Mouse (Mus musculus) Patski (cell line): Measurements from ENCODE around the gene Adprh. TPM values are rescaled to one million over a fixed set of nuclear protein-coding genes. Genes with fewer than 3 reads are reported as not detected.

Experiments used
- ATAC-seq: fragments of 100-300 bp; one replicate; pipeline ENCODE4 v1.8.0; 2021
- CTCF ChIA-PET: fragments of 350-600 bp; sonication (Branson Sonifier 250); formaldehyde crosslinking; loops from one replicate; lab custom pipeline; 2022; ENCODE audit warnings: inconsistent platforms; lab: Charles Lee
- POLR2A ChIA-PET: fragments of 350-600 bp; sonication (Branson Sonifier 250); formaldehyde crosslinking; loops from one replicate; lab custom pipeline; 2022; ENCODE audit warnings: antibody characterized with exemption, inconsistent platforms; lab: Charles Lee
- DNase-seq: peaks from one replicate; pipeline ENCODE4 v3.0.0-alpha.2; 2011; ENCODE audit warnings: low read depth, low spot score
- H3K27me3 ChIP-seq: fragments of 371-371 bp; one replicate; pipeline ENCODE4 v1.5.1; 2021
- CTCF ChIP-seq: fragments of 100-300 bp; IDR thresholded peaks from one replicate; pipeline ENCODE4 v1.5.1; 2021
- in situ Hi-C: fragments of 300-500 bp; cut with MboI; formaldehyde crosslinking; loops from 3 replicates; pipeline ENCODE4 v1.11.1; 2018; ENCODE audit warnings: low pct_unique_long_range_greater_than_20kb, mixed read lengths
- polyA plus RNA-seq: library from polyadenylated mRNA; unstranded; gene quantifications from one replicate; pipeline ENCODE4 v1.2.3, GENCODE M21; 2021

Adprh gene
- polyA plus RNA-seq, 1 experiment from 2014 or later: 37.5 TPM

DNA sequence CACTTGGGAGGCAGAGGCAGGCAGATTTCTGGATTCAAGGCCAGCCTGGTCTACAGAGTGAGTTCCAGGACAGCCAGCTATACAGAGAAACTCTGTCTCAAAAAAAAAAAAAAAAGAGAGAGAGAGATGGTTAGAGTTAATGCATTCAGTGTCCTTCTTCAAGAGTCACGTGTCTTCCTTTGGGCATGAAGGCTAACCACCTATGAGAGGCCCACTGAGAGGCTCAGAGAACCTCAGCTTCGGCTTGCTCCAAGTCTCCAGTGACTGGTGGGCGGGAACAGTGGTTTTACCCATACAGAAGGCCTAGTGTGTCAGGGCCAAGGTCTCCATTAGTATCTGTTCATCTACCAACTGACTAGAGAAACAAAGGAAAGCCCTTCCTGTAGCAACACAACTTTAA lies 53.4 kb downstream of the Adprh start:
- CTCF ChIA-PET: no interaction called here
- no peak for TF ChIP-seq CTCF
- ATAC-seq: no peak

DNA sequence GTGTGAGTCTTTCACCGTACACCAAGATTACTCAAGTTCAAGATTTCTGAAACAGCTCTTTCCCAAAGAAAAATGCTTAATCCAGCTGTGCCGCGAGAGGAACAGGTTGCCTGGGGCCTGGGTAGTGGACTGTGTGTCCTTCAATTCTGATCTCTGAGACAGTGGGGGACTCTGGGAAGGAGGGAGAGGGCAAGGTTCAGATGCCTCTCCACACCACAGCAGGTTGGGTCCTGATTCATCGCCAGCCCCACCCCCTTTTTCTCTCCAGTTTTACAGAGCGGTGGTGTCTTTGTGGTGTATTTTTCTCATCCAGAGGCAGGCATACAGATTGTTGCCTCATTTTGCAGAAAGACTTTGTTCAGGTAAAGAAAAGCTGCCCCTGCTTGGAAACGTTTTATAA lies 54.2 kb downstream of the Adprh start:
- ChIA-PET POLR2A (no interaction called here), CTCF (no interaction called here)
- H3K27me3 ChIP-seq: no peaks in the 10 kb centered on the region
- DNase-seq: no peak
- ATAC-seq: no peak
- TF ChIP-seq CTCF: no peak
- in situ Hi-C loops: no loop called here

More for the DNA sequence above, 53.4 kb downstream of the Adprh start:
- in situ Hi-C loops: no loop called here
- DNase-seq: no peak
- POLR2A ChIA-PET: interaction anchor here (0.7 kb wide), 1 partner anchor 49 kb away, joined by 5 read pairs; no protein-coding TSS in a partner anchor
- no peaks in the 10 kb centered on the region for H3K27me3 ChIP-seq

DNA sequence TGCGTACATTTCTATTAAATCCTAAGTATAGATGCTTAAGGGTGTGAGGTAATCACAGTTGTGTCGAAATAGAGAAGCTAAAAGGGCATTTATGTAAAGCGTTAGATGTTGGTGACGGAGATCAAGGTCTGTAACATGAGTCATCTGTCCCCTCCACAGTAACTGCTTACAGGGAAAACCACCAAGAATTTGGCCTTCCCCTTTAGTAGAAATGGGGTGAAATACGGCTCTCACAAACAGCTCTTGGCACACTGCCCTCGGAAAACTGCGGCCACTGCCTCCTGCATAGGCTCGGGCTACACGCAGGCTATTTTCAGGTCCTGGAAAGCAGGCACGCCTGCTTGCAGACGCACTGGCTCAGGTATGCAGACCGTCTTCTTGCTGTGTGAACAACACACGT lies 56.3 kb downstream of the Adprh start:
- ATAC-seq (peak; percentile 75), DNase-seq (peak; percentile 71)
- TF ChIP-seq CTCF: no peak
- in situ Hi-C loops: no loop called here
- CTCF ChIA-PET: interaction anchor here (0.8 kb wide), 1 partner anchor 74 kb away, joined by 3 read pairs; no protein-coding TSS in a partner anchor
- no peaks in the 10 kb centered on the region for H3K27me3 ChIP-seq
- POLR2A ChIA-PET: no interaction called here

DNA sequence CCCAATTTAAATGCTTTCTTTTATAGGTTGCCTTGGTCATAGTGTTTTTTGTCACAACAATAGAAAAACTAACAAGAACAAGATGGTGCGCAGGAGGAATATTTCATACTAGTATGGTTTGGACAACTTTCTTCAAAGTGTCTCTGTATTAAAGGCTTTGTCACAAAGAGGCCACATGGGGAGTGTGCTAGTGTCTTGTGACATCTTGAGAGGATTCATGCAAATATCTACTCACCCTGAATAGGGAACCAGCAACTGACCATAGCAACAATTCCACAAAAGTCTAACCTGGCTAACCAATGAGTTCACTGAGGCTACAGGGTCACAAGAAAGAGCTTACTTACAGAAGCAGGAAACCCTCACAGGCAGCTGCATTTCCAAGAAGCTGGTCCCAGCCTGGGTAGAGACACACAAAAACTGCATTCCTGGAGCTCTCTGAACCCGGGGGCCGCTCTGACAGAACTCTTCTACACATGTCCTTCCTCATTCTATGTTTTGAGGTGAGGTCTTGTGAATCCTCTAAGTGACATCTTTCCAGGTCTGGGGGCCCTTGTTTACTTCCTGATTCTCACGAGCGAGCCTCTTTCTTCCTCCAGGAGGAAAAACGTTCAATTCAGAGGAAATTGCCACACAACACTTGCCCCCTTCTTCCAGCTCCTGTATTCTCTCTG lies 57.3 kb downstream of the Adprh start:
- ChIA-PET POLR2A (no interaction called here), CTCF (interaction anchor here (0.7 to 1.1 kb wide), 3 partner anchors 12 to 34 kb away, joined by 3 read pairs; no protein-coding TSS in a partner anchor)
- ATAC-seq: no peak
- no peak for DNase-seq
- TF ChIP-seq CTCF: no peak
- no peaks in the 10 kb centered on the region for H3K27me3 ChIP-seq
- in situ Hi-C loops: no loop called here

DNA sequence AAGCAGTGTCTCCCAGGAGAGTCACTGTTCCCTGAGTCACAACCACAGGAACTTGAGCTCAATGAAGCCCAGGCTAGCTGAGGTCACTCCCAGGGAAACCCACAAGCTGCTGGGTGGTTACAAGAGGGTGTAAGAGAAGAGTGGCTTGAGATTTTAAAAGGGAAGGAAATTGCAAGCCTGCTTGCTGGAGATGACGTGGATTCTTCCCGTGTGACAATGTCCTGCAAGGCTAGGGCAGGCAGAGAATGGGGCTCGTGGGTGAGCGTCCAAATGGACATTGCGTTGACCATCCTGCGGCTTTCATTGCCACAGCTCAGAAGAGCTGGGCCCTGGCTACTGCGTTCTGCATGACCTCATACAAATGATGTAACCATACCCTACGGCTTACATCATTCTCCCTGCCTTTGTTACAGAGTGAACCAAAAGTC lies 58.3 kb downstream of the Adprh start:
- in situ Hi-C loops: no loop called here
- ATAC-seq (no peak), DNase-seq (no peak)
- H3K27me3 ChIP-seq: no peaks in the 10 kb centered on the region
- CTCF ChIA-PET: interaction anchor here (0.7 to 1.1 kb wide), 3 partner anchors 13 to 35 kb away, joined by 3 read pairs; no protein-coding TSS in a partner anchor
- TF ChIP-seq CTCF: no peak
- POLR2A ChIA-PET: no interaction called here

Other genes with a start within 250 kb of the Adprh start
- gene Nr1i2, start 157.9 kb downstream of the Adprh start, polyA plus RNA-seq: 0.03 TPM
- gene Maats1, start 110.6 kb downstream of the Adprh start, polyA plus RNA-seq: 0.09 TPM
- gene Cox17, start 105.7 kb downstream of the Adprh start, polyA plus RNA-seq: 271 TPM
- not detected for gene Gm21987, start 105.7 kb downstream of the Adprh start, polyA plus RNA-seq
- 0.49 TPM for gene Popdc2, start 90.5 kb downstream of the Adprh start, polyA plus RNA-seq
- gene Pla1a, start 19.6 kb downstream of the Adprh start, polyA plus RNA-seq: 61.5 TPM
- gene Cd80, start 2.9 kb upstream of the Adprh start, polyA plus RNA-seq: 0.24 TPM
- gene Timmdc1, start 70.0 kb upstream of the Adprh start, polyA plus RNA-seq: 44.5 TPM
- gene Poglut1, start 97.6 kb upstream of the Adprh start, polyA plus RNA-seq: 48.0 TPM
- gene Tmem39a, start 106.0 kb upstream of the Adprh start, polyA plus RNA-seq: 40.8 TPM